Mouse (Mus musculus): ENCODE results near the gene Sptlc3.

Sptlc3 gene

DNA sequence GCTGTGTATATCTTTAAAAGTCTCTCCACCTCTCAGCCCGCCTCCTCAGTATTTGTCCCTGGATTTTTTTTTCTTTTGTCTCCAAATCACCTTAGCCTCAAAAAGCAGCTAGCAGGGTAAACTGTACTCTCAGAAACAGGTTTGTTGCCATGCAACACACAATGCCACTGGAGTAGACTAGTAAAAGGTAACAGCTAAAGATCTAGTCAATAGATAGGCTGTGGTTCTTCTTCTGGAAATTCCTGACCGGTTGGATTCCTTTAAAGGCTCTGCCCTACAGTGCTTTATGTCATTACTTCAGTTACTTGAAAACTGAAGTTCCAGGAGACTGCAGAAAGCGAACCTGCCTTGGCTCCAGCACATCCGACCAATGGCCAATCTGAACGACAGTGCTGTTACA, at the start of gene Sptlc3:
Sptlc3 (plus strand) TSS at position 78 of the 400 bp plus-strand sequence.
- no peak for DNase-seq (ENCODE audit: inconsistent ontology term)

DNA sequence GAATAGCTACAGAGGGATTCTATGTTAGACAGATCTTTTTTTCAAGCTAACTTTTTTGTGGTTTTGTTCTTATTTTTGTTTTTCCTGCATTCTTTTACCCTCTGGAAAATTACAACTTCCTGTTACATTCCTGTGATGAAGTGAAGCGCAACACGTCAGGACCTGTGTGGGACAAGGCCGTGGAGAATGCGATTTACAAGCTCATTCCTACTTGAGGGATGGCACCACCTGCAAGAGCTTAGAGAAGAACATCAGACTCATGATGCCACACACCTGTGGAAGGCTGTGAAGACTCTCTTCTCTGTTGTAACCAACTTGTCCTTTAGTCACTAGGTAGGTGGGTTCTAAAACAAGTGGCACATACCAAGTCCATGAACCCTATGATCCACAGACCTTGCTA, 26.0 kb upstream of the Sptlc3 start:
- no peak for DNase-seq (ENCODE audit: inconsistent ontology term)

DNA sequence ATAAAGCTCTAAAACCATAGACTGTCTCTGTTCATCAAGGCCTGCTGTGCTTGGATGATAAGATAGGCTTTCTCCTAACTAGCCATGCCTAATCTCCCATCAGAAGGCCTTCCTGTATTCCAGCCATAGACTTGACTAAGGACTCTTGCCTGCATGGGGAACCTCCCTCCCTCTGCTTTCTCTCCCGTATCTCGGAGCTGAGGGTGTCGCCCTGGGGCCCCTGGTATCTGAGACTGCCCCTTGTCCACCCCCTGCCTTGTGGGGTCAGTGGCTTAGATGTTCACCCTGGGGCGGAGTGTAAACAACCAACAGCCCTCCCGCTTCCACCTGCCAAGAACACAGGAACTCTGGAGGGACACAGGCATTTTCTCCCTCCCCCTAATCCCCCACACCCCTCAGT, 5.0 kb upstream of the Sptlc3 start:
- no peak for DNase-seq (ENCODE audit: inconsistent ontology term)

DNA sequence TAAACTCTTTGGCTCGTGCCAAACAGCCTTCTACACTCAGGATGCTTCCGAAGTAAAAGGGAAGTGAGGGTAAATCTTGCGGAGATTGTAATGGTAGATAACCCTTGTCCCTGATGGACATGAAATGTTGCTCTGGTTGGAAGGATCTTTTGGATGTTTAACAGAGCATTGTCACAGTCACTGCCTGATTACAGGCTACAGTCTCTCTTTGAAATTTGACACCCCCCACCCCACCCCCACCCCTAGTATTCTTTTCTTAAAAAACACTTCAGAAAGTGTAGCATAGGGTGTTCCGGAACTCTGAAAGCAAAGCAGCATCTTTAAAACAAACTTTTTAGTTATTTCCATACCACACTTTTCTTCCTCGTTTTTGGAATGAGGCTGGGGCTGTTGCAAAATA, 916 bp downstream of the Sptlc3 start:
- DNase-seq (ENCODE audit: inconsistent ontology term), result no peak

DNA sequence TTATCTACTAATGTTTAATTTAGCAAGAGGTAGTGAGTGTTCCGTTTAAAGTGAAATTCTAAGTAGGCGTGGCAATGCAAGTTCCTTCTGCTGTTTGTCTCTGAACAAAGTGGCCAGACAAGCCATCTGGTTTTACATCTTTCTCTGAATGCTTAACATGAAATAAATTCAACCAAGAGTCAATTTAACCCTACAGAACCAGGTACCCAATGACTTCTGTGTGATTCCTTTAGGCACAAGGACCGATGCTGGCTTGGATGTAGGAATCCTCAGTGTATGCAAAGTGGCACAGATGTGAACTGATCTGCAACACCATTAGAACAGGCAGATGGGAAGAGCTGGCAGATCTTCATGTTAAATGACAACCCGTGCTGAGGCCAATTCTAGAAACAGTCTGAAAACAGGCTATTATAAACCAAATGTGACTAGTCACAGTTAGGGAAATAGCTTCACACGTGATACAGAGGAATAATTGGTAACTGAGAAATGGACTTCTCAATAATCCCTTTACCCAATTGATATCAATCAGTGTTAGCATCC, 68.3 kb downstream of the Sptlc3 start:
- no peak for DNase-seq (ENCODE audit: inconsistent ontology term)

DNA sequence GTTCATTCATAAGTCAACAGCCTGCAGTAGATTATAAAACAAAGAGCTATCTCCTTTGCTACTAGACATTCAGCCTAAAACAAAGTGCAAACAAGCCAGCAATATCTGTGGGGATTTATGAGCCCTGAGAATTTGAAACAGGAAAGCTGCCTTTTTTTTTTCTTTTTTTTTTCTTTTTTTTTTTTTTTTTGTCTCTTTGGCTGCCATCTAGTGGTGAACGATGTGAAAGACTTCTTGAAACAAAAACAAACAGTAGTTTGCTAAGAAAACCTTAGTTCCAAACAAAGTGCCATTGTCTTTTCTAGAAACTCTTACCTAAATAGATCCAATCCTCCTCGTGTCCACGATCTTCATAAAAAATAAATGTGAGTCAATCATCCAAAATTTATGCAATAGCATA, 85.6 kb downstream of the Sptlc3 start:
- DNase-seq (ENCODE audit: inconsistent ontology term), result no peak

DNA sequence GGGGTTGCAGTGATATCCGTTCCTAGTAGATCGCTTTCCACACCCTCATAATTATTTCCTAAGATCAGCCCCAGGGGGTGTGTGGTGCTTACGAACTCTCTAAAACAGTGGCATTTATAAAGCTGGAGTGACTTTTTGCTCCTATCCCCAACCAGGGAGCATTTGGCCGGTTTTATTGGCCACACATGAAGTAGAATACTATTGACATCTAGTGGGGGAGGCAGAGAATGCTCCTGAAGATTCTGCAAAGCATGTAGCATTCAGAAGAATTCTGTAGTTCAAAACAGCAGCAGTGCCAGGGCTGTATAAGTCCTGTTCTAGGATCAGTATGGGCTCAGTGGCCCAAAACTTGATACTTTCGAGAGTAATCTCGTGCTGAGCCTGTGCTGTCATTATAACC, 89.1 kb downstream of the Sptlc3 start:
- DNase-seq (ENCODE audit: inconsistent ontology term), result no peak

DNA sequence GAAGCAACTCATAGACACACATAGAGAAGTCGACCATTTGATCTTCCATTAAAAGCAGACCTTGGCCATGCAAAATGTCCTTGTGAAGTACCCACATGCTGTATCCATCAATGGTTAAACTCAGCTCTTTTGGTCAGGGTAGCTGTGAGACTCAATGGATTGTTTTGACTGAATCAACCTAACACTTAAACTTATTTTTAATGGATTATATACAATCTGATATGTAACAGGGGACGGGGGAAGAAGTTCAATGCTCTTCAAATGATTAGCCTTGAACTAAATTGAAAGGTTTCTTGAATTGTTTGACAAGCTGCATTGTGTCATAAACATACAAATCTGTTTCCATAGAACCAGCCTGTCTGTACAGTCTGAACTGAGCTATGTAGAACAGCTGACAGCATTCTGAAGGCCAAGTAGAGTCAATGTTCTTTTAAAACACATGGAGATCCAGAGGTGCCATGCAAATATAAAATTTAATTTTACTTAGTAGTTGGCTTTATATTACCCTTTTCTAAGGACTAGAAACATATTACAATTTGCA, 94.0 kb downstream of the Sptlc3 start:
- DNase-seq (ENCODE audit: inconsistent ontology term), result no peak

DNA sequence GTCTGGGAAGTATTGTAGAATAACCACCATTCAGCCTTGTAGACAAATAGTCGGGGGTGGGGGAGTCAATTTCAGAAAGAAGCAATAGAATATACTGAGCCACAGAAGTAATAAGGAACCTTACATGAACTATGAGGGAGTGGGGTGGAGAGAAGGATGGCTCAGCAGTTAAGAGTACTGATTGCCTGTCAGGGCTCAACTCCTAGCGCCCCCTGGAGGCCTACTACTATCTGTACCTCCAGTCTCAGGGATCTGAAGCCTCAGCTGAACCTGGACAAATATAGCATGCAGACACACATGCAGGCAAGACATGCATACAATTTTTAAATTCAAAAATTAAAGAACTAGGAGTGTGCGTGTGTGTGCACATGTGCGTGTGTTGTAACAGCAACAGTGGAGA, 96.2 kb downstream of the Sptlc3 start:
- no peak for DNase-seq (ENCODE audit: inconsistent ontology term)

DNA sequence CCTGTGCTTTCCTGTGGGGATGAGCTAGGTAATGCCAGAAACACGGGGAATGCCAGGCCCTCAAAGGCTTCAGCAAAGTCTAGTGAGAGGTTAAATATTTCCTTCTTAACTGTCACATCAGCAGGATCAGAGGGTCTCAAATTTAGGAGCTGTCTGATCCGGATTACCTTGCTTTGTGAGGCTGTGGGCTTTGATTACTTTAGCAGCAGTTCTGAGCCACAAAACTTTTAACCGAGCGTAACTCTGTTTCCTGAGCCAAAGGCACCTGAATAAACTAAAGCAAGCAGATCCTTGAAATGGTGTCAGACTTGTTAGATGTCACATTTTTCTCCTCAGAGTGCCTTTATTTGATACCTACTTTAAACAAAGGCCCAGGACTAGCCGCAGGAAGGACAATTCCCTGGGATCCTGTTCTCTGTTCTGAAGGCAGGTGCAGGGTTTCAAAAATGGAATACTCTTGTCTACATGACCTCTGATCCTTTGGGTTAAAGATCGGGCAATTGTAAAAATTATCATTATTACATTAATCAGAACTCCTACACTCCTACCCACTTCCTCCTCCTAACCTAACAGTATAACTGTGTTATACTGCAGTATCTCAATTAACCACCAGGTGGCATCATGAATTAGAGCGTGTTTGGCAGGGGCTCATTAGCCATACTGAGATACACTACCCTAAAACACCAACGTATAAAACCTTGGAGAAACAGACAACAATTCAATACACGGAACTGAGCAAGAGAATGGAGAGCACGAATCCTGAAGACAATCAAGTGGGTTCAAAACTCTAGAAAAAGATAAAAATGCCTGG, 97.4 kb downstream of the Sptlc3 start:
- DNase-seq (ENCODE audit: inconsistent ontology term), result peak; percentile 36

DNA sequence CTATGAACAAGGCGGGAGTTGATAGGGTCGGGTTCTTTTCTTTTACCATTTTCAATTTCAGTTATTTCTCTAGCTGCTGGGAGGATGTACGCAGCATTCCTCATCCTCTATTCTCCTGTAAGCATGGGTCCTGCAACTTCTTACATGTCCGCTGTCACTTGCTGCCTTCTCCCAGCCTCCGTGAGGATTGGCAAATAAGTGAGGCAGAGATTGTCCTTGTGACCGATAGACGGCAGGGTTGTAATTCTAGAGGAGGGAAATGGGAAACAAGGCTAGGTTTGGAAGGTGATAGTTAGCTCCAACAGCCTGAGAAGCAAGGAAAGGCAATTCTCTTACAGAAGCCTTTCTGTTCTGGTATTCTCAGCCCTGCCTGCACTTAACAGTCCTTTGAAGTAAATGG, 98.4 kb downstream of the Sptlc3 start:
- no peak for DNase-seq (ENCODE audit: inconsistent ontology term)

DNA sequence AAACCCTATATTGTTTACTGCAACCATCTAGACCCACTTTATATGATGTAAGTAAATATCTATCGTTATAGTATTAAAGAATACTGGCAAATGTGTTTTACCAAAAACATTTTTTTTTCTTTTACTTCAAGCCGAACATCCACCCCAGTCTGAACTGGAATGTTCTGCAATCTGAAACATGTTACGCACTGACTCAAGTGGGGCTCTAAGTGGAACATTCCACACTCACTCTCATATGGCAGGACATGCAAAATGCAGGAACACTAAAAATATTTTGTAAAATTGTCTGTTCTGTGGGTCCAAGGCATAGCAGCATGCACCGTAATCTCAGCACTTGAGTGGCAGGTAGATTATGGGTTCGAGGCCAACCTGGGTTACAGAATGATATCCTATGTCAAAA, 103.5 kb downstream of the Sptlc3 start:
- DNase-seq (ENCODE audit: inconsistent ontology term), result no peak

DNA sequence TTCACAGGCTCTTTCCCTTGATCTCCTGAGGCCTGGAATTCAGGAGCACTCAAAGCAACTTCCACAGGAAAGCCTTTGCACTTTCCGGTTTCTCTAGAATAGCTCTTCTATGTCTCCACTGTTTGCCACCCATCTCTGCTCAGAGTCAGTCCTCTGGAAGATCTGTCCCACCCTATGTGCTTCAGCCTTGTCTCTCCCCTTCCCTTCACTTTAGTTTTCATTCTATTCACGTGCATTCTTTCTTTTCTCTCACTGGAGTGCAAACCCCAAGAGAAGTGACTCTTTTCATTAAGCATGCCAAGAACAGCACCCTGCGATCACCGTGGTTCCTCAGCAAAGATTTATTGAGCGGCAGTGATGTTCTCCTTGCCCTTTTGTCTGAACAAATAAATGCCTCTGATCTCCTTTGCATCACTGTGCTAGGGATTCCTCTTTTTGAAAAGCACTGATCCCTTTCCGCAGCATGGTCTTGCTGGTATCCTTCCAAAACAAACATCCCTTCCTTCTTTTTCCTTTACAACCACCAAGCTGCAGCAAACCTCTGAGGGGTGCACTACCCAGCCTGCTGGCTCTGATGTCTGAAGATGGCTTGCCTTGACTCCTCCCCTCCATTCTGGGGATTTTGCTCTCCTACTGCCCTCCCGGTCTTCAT, 108.0 kb downstream of the Sptlc3 start:
- no peak for DNase-seq (ENCODE audit: inconsistent ontology term)

DNA sequence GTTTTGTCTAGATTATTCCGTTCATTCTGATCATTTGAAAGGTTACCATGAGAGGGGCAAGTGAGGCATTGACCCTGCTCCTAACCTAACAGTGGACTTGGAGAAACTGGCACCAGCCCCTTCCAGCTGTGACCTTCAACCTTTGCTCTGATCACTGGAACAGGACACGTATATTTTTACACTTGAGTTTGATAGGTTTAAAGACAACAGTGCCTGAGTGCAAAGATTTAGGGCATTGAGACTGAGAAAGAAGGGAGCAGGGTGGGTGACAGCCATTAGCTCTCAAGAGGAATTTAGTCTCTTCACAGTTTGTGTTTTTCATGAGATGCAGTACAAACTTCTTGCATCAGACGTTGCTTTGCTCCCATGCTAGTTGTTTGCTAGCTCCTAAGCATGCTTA, 114.5 kb downstream of the Sptlc3 start:
- no peak for DNase-seq (ENCODE audit: inconsistent ontology term)

DNA sequence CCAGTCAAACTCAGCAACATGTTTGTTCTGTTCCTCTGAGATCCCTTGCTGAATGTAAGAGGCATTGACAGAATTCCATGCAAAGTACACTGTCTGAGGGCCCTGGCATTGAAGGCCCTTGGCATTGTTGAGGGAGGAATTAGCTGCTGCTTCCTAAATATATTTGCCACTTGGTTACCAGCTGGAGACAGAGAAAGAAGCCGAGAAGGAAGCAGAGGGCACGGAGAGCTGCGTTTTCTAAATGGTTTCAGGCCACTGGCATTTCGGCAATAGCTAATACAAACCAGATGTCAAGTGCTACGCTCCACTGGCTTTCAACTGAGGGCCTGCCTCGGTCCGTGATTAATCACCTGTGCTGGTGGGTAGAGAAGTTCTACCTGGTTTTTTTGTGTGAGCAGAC, 115.1 kb downstream of the Sptlc3 start:
- peak; percentile 89 for DNase-seq (ENCODE audit: inconsistent ontology term)

DNA sequence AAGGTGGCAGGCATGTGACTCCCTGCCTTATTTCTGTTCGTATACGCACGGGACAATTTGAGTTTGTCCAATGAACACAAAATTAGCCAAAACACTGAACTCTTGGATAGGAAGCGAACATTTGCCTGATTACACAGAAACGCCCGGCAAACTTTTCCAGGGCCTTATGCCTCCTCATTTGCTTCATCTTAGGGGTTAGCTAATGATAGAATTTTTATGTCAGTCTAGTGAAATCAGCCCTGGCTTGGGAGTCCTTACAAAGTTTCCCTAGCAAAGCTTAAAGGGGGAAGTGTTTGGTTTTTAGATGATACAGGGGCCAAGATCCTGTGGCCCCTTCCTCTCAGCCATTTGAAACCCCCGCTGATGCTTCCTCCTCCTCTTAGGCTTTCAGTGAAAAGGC, 115.5 kb downstream of the Sptlc3 start:
- no peak for DNase-seq (ENCODE audit: inconsistent ontology term)

DNA sequence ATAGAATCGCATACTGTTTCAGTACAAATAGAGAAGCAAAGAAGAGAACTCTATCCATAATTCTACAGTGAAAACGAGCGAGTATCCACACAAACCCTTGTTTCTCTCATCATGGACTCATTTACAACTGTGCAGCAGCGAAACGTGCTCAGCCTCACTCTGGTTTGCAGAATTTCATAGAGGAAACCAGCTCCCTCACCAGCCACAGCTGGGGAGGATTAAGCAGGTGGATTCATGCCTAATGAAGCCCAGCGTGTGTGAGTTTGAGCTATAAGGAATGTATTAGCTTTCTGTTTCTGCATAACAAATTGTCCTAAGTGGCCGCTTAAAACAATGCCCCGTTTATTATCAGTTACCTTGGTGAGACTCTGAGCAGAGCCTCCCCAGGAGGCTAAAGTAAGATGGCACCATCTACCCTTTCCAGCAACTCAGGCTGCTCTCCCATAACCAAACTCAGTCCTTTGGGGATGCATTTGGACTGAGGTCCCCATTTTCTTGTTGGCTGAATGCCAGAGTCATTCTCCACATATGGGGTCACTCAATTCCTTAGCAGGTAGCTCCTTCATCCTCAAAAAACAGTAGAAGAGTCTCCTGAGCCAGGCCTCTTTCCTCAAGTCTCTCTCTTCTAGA, 116.1 kb downstream of the Sptlc3 start:
- peak; percentile 34 for DNase-seq (ENCODE audit: inconsistent ontology term)

DNA sequence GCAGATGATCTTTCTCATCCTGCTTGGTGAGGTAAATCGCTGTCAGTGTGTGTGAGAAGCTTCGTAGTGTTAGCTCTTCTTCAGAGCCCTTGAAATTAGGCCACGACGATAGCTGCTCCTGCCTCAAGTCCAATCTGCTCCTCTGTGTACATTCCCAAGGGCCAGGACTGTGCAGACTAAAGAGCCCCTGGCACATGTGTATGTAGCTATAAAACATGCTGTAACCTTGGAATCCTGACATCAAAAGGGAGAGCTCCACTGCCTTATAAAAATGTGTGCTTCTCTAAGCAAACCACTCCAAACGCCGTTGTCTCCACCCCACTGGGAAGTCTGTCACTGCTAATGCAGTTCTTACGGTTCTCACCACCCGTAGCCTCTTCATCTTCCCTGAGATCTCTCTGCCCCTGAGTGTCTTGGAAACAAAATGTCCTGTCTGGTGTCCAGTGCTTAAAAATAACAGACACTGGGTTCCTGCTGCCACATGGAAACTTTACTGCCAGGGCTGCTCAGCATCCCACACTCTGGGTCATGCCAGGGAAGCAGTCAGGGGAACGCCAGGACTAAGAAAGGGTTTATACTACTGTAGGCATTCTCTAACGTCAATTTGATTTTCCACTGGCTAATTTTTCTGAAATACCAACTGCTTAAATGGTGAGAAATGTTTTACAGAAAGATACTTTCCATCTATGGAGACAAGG, 118.8 kb downstream of the Sptlc3 start:
- peak; percentile 56 for DNase-seq (ENCODE audit: inconsistent ontology term)

DNA sequence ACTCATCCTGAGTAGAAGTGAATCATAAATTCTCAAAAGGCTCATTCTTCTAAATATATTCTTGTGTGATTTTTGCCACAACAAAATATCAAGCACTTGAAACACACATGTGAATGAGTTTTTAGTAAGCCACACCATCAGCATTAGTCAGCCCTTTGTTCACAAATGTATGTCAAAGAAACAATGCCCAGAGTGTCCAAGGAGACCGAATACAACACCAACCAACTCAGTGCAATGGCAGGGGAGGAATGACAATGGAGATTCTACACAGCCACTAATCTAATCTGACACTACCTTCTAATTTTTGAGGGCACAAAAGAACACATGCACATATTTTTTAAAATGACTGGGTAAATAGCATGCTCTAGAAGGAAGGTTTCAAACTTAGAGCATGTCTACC, 132.8 kb downstream of the Sptlc3 start:
- DNase-seq (ENCODE audit: inconsistent ontology term), result peak; percentile 22

DNA sequence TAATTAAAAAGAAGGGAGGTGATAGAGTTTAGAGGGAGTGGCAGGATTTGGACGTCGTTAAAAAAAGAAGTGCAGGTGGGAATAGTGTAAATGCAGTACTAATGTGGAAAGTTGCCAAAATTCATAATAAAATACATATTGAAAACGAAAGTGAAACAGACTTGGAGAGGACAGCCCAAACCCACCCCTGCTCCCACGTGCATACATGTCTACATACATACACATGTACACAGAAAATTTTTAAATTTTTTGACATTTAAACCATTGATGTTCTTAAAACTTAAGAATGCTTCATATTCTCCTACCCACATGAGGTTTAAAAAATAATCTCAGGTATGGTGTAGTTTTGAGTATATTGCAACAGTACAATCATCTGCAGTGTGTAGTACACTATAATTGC, 135.0 kb downstream of the Sptlc3 start:
- DNase-seq (ENCODE audit: inconsistent ontology term), result no peak

DNA sequence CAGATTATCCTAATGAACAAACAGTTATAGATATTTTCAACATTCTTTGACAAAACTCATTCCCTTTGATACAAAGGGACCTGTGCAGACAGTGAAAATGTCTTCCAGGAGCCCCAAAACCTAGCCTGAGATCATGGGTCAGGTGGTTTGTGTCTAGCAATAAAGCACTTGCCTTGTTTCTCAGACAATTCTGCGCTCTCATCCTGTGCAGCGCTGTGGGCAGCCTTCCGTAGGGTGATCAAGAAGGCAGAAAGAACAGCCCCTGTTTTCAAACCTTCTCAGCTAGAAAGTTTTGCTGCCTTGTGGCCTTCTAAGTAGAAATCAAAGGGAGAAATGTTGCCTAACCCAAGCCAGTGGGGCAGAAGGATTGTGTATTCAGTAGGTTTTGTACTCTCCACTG, 135.9 kb downstream of the Sptlc3 start:
- DNase-seq (ENCODE audit: inconsistent ontology term), result no peak

DNA sequence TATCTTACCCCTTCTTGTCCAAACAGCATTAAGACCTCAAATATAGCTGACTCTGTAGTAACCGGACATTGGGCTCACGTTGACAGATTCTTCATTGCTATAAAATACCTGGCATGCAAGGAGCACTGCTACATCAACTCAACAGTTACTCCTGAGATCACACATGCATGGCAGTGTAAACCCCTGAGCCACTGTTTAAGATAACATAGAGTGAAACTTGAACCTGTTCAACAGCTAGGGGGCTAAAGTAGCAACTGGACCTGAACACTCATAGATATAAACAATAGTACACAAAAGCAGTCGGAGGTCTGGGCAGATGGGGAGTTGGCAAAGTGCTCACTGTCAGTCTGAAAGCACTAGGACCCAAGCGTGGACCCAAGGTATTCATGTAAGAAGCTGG, 140.8 kb downstream of the Sptlc3 start:
- DNase-seq (ENCODE audit: inconsistent ontology term), result no peak

Measured in Muller cell, postnatal 12 days (primary cell).